Mouse (Mus musculus): Measurements from ENCODE around the gene Dnmt3b.
"Not testable (repeated sequence)": the region's sequence is repeated elsewhere in the genome, so short reads cannot be mapped to it uniquely, and the experiment has no call there.

The Dnmt3b gene

DNA sequence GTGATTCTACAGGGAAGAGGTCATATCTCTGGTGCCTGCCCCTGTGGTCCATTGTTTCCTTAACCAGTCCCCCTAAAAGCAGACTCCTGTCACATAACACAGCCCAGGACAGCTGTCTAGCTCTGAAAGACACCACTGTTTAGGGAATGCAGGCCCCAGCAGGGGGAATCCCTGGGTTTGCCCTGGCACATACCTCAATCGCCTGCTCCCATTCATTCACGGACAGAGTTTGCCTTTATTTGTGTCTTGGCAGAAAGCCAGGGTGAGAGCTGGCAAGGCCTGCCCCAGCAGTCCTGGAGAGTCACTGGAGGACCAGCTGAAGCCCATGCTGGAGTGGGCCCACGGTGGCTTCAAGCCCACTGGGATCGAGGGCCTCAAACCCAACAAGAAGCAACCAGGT lies 64.0 kb downstream of the Dnmt3b start:
- peak; percentile 60 for DNase-seq (ENCODE audit: low spot score)

- DNase-seq (ENCODE audit: low spot score), result not testable (repeated sequence)
Observed at GRCm38 (mm10) chr2:153717861-153718260, 68.6 kb downstream of the Dnmt3b start.

DNA sequence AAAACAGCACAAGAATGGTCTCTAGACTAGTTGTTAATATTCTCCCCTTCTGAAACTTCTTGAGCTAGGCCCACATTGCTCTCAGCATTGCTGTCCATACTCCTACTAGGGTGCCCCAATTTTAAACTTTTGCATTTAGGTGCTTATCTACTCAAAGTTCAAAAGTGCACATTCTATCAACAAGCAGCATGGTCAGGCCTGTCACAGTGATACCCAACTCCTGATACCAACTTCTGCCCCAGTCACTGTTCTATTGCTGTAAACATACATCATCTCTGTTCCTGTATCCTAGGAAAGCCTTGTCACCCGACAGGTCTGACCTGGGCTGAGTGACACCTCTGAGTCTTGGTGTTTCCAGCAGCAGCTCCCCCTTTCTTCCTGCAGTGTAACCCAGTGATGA lies 73.8 kb downstream of the Dnmt3b start:
- no peak for DNase-seq (ENCODE audit: low spot score)

DNA sequence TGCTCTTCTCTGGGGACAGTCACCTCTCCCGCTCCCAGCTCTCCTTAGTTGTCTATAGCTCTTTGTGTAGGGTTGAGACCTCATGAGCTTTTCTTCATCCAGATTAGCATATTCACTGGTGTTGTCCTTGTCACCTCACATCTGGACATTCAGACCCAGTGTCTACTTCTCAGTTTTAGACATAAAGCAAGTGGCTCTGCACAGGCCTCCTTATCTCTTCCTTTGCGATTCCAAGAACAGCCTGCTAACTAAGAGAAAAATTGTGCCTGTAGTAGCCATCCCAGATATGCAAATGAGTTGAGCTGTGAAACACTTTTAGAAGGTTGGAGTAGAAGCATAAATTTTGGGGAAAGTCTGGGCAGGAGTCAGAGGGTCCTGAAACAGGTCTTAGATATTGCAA lies 75.2 kb downstream of the Dnmt3b start:
- DNase-seq (ENCODE audit: low spot score), result no peak

GRCm38 (mm10) chr2:153724871-153725270 lies 75.6 kb downstream of the Dnmt3b start:
- DNase-seq (ENCODE audit: low spot score), result no peak

DNA sequence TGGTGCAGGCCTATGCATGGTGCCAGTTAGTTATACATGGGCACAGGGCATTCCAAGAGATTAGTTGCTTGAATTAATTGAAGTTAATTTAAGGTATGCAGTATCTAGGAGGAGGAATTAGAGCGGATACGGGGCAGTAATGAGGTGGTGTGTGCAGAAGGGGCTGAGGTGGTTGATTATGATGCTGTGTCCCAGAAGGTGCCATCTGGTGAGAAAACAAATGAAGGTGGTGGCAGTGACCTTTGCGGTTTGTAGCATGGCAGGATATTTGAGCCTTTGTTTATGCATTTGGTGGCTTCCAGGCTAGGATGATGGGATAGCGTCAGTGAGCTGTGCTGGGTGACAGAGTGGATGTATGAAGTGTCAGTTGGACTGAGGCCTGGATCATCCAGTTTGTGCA lies 76.0 kb downstream of the Dnmt3b start:
- DNase-seq (ENCODE audit: low spot score), result no peak

DNA sequence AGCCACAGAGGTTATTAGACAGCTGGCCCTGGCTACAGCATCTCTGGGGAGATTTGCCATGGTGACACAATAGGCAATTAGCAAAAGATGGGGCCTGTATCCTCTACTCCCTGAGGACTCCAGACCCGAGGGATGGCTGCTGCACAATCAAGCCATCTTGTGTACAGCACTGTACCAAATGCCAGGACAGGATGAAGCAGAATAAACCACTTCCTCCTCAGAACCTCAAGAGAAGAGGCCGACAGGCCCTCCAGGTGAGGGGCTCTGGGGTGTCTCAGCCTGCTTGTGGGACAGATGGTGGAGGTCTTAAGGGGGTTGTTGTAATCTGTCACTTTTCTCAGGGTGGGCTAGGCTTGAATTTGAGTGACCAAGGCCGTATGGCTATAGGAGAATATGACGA lies 84.8 kb downstream of the Dnmt3b start:
- DNase-seq (ENCODE audit: low spot score), result no peak
